ENCODE assay signal across 8 mouse cellular contexts in genomic region chr11:58955143-58955867, GRCm38 (mm10). TPM values are rescaled to one million over a fixed set of nuclear protein-coding genes. Genes with fewer than 3 reads are reported as not detected.
DNase-seq lines count a peak whose midpoint lies in the region; ATAC-seq and TF ChIP-seq lines count a peak whose summit lies in the region.

No protein-coding gene starts in this region.

- WGBS in heart, embryonic 12.5 days: under 1% methylated on average over 20 of the region's 20 CpGs
- under 1% methylated on average over 20 of the region's 20 CpGs for WGBS in midbrain, embryonic 16.5 days

- in situ Hi-C loops in CH12.LX (cut with MboI; ENCODE audit: low pct_ligation_motif_present, low pct_unique_long_range_greater_than_20kb, low sequenced_read_pairs): loop anchor here (5.0 kb wide), 1 partner anchor 33 kb away; no protein-coding TSS in a partner anchor

- H3K4me1 ChIP-seq in heart, embryonic 12.5 days (replicated peaks): peaks cover 39% of the 10 kb centered on the region
- peaks cover 13 to 51% of the 10 kb centered on the region in 2 experiments for H3K4me1 ChIP-seq in CH12.LX (ENCODE audit: control insufficient read depth in 1 of 2, insufficient read depth in 2 of 2)
- H3K4me1 ChIP-seq in embryonic fibroblast, embryonic 13.5 days (ENCODE audit: control insufficient read depth, insufficient read depth, low read length): 0 out of 2 replicates have a peak, but pooled peaks cover 6% of the 10 kb centered on the region
- H3K4me1 ChIP-seq in midbrain, embryonic 16.5 days (ENCODE audit: control insufficient read depth, insufficient read depth, low read length): peaks cover 51% of the 10 kb centered on the region

- TF ChIP-seq RAD21 in CH12.LX (IDR thresholded peaks at IDR 0.05; ENCODE audit: low read depth, low read length): no peak

- no peak for TF ChIP-seq EP300 in CH12.LX (IDR thresholded peaks at IDR 0.05; ENCODE audit: low read length)

- peak overlapping the region; percentile 98 for H3K27ac ChIP-seq in heart, embryonic 12.5 days (ENCODE audit: poor library complexity, severe bottlenecking)
- peak overlapping the region; percentile 93 for H3K27ac ChIP-seq in CH12.LX (ENCODE audit: insufficient read depth, low read depth)
- peak overlapping the region; percentile 82 for H3K27ac ChIP-seq in embryonic fibroblast, embryonic 13.5 days (ENCODE audit: insufficient read depth, low read length)
- H3K27ac ChIP-seq in midbrain, embryonic 16.5 days (ENCODE audit: low read length): peak overlapping the region; percentile 98

- ATAC-seq in heart, embryonic 12.5 days (ENCODE audit: insufficient number of reproducible peaks, low FRiP score): no peak; the same call in 1 of the 2 replicates
- no peak for ATAC-seq in midbrain, embryonic 16.5 days

- peak overlapping the region; percentile 97 for H3K9ac ChIP-seq in heart, embryonic 12.5 days
- H3K9ac ChIP-seq in CH12.LX (ENCODE audit: insufficient read depth, low read depth): peak overlapping the region; percentile 83
- H3K9ac ChIP-seq in midbrain, embryonic 16.5 days (ENCODE audit: low read depth, low read length): peak overlapping the region; percentile 82

- peaks cover 2% of the 10 kb centered on the region; the same call in 1 of the 2 replicates for H3K79me2 ChIP-seq in CH12.LX (replicated peaks; ENCODE audit: control insufficient read depth, extremely low read depth, insufficient read depth, poor library complexity, severe bottlenecking)

- peak overlapping the region; percentile 95 for H3K4me2 ChIP-seq in heart, embryonic 12.5 days
- H3K4me2 ChIP-seq in CH12.LX (ENCODE audit: insufficient read depth, low read depth, poor library complexity, severe bottlenecking): peak overlapping the region; percentile 96
- peak overlapping the region; percentile 86 for H3K4me2 ChIP-seq in midbrain, embryonic 16.5 days (ENCODE audit: low read length)

- H3K9me3 ChIP-seq in heart, embryonic 12.5 days (replicated peaks): no peaks in the 10 kb centered on the region
- H3K9me3 ChIP-seq in CH12.LX (replicated peaks; ENCODE audit: low read length): no peaks in the 10 kb centered on the region
- no peaks in the 10 kb centered on the region for H3K9me3 ChIP-seq in midbrain, embryonic 16.5 days (replicated peaks; ENCODE audit: control insufficient read depth, low read length, poor library complexity, severe bottlenecking)

- peak overlapping the region; percentile 93 for H3K4me3 ChIP-seq in heart, embryonic 12.5 days
- peak overlapping the region; percentile 72 to 78 (median 72) for H3K4me3 ChIP-seq in CH12.LX (replicated peaks in 1 of 3; ENCODE audit: low read depth in 2 of 3, low read length in 2 of 3, poor library complexity in 1 of 3)
- peak overlapping the region; percentile 91 for H3K4me3 ChIP-seq in embryonic fibroblast, embryonic 13.5 days (ENCODE audit: insufficient read depth, low read length)
- H3K4me3 ChIP-seq in midbrain, embryonic 16.5 days (ENCODE audit: low read depth, low read length): peak overlapping the region; percentile 62

- no peak; the same call in 1 of the 2 replicates for TF ChIP-seq POLR2A in CH12.LX (IDR thresholded peaks at IDR 0.05; ENCODE audit: low read depth, low read length)
- TF ChIP-seq POLR2A in embryonic fibroblast, embryonic 13.5 days (IDR thresholded peaks at IDR 0.05; ENCODE audit: low read depth, low read length): 0 out of 2 replicates have a peak, but pooled peaks have one; percentile 24

- no peak for TF ChIP-seq CTCF in CH12.LX (conservative IDR thresholded peaks at IDR 0.05 in 1 of 2, IDR thresholded peaks at IDR 0.05 in 1 of 2; ENCODE audit: low read depth in 2 of 2, low read length in 2 of 2)
- no peak for TF ChIP-seq CTCF in embryonic fibroblast, embryonic 13.5 days (IDR thresholded peaks at IDR 0.05; ENCODE audit: borderline replicate concordance, insufficient read depth, low read length)

- H3K27me3 ChIP-seq in heart, embryonic 12.5 days (replicated peaks): peaks cover 12% of the 10 kb centered on the region
- H3K27me3 ChIP-seq in CH12.LX (replicated peaks): peaks cover 26% of the 10 kb centered on the region
- H3K27me3 ChIP-seq in midbrain, embryonic 16.5 days (ENCODE audit: control insufficient read depth, insufficient read depth, low read depth, low read length): no peaks in the 10 kb centered on the region

- peaks cover 20% of the 10 kb centered on the region for H3K36me3 ChIP-seq in heart, embryonic 12.5 days
- peaks cover 2 to 14% of the 10 kb centered on the region in 2 experiments for H3K36me3 ChIP-seq in CH12.LX (replicated peaks in 1 of 2; ENCODE audit: control insufficient read depth in 1 of 2, insufficient read depth in 1 of 2, low read length in 1 of 2)
- 0 out of 2 replicates have a peak, but pooled peaks cover 3% of the 10 kb centered on the region for H3K36me3 ChIP-seq in midbrain, embryonic 16.5 days (ENCODE audit: control insufficient read depth, insufficient read depth, low read length)

- dilution Hi-C loops in CH12.LX (cut with MboI; ENCODE audit: extremely low pct_ligation_motif_present, extremely low pct_unique_long_range_greater_than_20kb, low sequenced_read_pairs): no loop called here

- DNase-seq in heart, postnatal 4 days: no peak
- peak; percentile 37 for DNase-seq in CH12.LX (ENCODE audit: extremely low read depth)
- DNase-seq in kidney, postnatal 10 days: peak; percentile 56
- DNase-seq in spleen, postnatal 10 days (ENCODE audit: low spot score in 2 of 2): no peak
- no peak for DNase-seq in urinary bladder, postnatal 25 days (ENCODE audit: low spot score)

TF ChIP-seq in CH12.LX, 34 proteins besides CTCF, POLR2A, EP300 and RAD21 (continues in another document):
- TF ChIP-seq RCOR1 (conservative IDR thresholded peaks at IDR 0.05; ENCODE audit: low read depth, low read length) (no peak), JUN (IDR thresholded peaks at IDR 0.05; ENCODE audit: insufficient read depth, low read depth, low read length) (no peak), GABPA (IDR thresholded peaks at IDR 0.05; ENCODE audit: insufficient replicate concordance, low read depth, low read length) (no peak), KAT2A (IDR thresholded peaks at IDR 0.05; ENCODE audit: insufficient replicate concordance, low read length) (no peak), ZKSCAN1 (IDR thresholded peaks at IDR 0.05; ENCODE audit: borderline replicate concordance, low read depth, low read length) (no peak), JUND (conservative IDR thresholded peaks at IDR 0.05; ENCODE audit: low read depth, low read length) (no peak), MAFK (IDR thresholded peaks at IDR 0.05; ENCODE audit: insufficient replicate concordance, low read length) (no peak), ZC3H11A (IDR thresholded peaks at IDR 0.05; ENCODE audit: low read depth, low read length) (no peak), ETS1 (conservative IDR thresholded peaks at IDR 0.05; ENCODE audit: low read depth, low read length) (no peak), POLR2AphosphoS2 (IDR thresholded peaks at IDR 0.05; ENCODE audit: low read depth, low read length) (peak; percentile 62; the same call in 1 of the 2 replicates), ELF1 (IDR thresholded peaks at IDR 0.05; ENCODE audit: low read depth, low read length) (no peak)

RNA-seq across cellular contexts. Expression of gene Hist3h2a, which starts 0.8 kb away (rescaled TPM):
- polyA plus RNA-seq in heart, embryonic 12.5 days (2016; fragmentation: Nextera tagmentation; extraction: Ambion mirVana): 26.5 and 28.4 TPM in 2 replicates
- 10 to 100 TPM; 46.8 to 50.0 TPM for total RNA-seq in heart, postnatal 4 days (2021)
- total RNA-seq in CH12.LX (2012; rRNA removed): 97.2 and 125 TPM in 2 replicates
- 4.4 and 6.1 TPM in 2 replicates for total RNA-seq in CH12.LX (2014; rRNA removed)
- polyA plus RNA-seq in CH12.LX (2012; ENCODE audit: insufficient read length, low read depth): 0.79 and 1.2 TPM in 2 replicates
- polyA plus RNA-seq in embryonic fibroblast, embryonic 13.5 days (2011; ENCODE audit: insufficient read length, low read depth, missing spikeins): 9.7 and 12.5 TPM in 2 replicates
- 107 and 115 TPM in 2 replicates for polyA plus RNA-seq in midbrain, embryonic 16.5 days (2015; fragmentation: Nextera tagmentation; extraction: Ambion mirVana)

RNA-seq across cellular contexts. Expression of gene Trim17, which starts 0.8 kb away (rescaled TPM):
- polyA plus RNA-seq in heart, embryonic 12.5 days (2016; fragmentation: Nextera tagmentation; extraction: Ambion mirVana): 1.1 and 1.5 TPM in 2 replicates
- under 1 TPM in 1 of 2 experiments, not detected in 1; 0.10 TPM for total RNA-seq in heart, postnatal 4 days (2021)
- total RNA-seq in CH12.LX (2012; rRNA removed) (0.21 and 0.47 TPM in 2 replicates), CH12.LX (2014; rRNA removed) (not detected in 2 replicates)
- polyA plus RNA-seq in CH12.LX (2012; ENCODE audit: insufficient read length, low read depth): 0.20 and 0.49 TPM in 2 replicates
- not detected in 2 replicates for polyA plus RNA-seq in embryonic fibroblast, embryonic 13.5 days (2011; ENCODE audit: insufficient read length, low read depth, missing spikeins)
- 1.3 and 2.1 TPM in 2 replicates for polyA plus RNA-seq in midbrain, embryonic 16.5 days (2015; fragmentation: Nextera tagmentation; extraction: Ambion mirVana)

RNA-seq across cellular contexts. Expression of gene Hist3h2ba, which starts 6.6 kb away (rescaled TPM):
- polyA plus RNA-seq in heart, embryonic 12.5 days (2016; fragmentation: Nextera tagmentation; extraction: Ambion mirVana): 8.5 and 11.6 TPM in 2 replicates
- total RNA-seq in heart, postnatal 4 days (2021): 10 to 100 TPM; 21.8 to 22.6 TPM
- total RNA-seq in CH12.LX (2012; rRNA removed): 0.34 TPM in 1 of 2 replicates, not detected in the other
- total RNA-seq in CH12.LX (2014; rRNA removed): not detected in 2 replicates
- polyA plus RNA-seq in CH12.LX (2012; ENCODE audit: insufficient read length, low read depth): not detected in 2 replicates
- not detected in 2 replicates for polyA plus RNA-seq in embryonic fibroblast, embryonic 13.5 days (2011; ENCODE audit: insufficient read length, low read depth, missing spikeins)
- 345 and 399 TPM in 2 replicates for polyA plus RNA-seq in midbrain, embryonic 16.5 days (2015; fragmentation: Nextera tagmentation; extraction: Ambion mirVana)

RNA-seq across cellular contexts. Expression of gene Rnf187, which starts 16.6 kb away (rescaled TPM):
- 208 and 213 TPM in 2 replicates for polyA plus RNA-seq in heart, embryonic 12.5 days (2016; fragmentation: Nextera tagmentation; extraction: Ambion mirVana)
- total RNA-seq in heart, postnatal 4 days (2021): 100 to 1,000 TPM; 161 to 165 TPM
- total RNA-seq in CH12.LX (2012; rRNA removed) (185 and 230 TPM in 2 replicates), CH12.LX (2014; rRNA removed) (175 and 188 TPM in 2 replicates)
- 181 and 195 TPM in 2 replicates for polyA plus RNA-seq in CH12.LX (2012; ENCODE audit: insufficient read length, low read depth)
- polyA plus RNA-seq in embryonic fibroblast, embryonic 13.5 days (2011; ENCODE audit: insufficient read length, low read depth, missing spikeins): 91.5 and 99.2 TPM in 2 replicates
- polyA plus RNA-seq in midbrain, embryonic 16.5 days (2015; fragmentation: Nextera tagmentation; extraction: Ambion mirVana): 550 and 556 TPM in 2 replicates

RNA-seq across cellular contexts. Expression of gene Trim11, which starts 22.6 kb away (rescaled TPM):
- polyA plus RNA-seq in heart, embryonic 12.5 days (2016; fragmentation: Nextera tagmentation; extraction: Ambion mirVana): 27.6 and 30.8 TPM in 2 replicates
- 10 to 100 TPM; 21.3 TPM for total RNA-seq in heart, postnatal 4 days (2021)
- total RNA-seq in CH12.LX (2012; rRNA removed) (32.5 and 33.2 TPM in 2 replicates), CH12.LX (2014; rRNA removed) (22.5 and 23.2 TPM in 2 replicates)
- polyA plus RNA-seq in CH12.LX (2012; ENCODE audit: insufficient read length, low read depth): 21.8 and 23.0 TPM in 2 replicates
- polyA plus RNA-seq in embryonic fibroblast, embryonic 13.5 days (2011; ENCODE audit: insufficient read length, low read depth, missing spikeins): 17.5 and 20.1 TPM in 2 replicates
- 19.5 and 22.3 TPM in 2 replicates for polyA plus RNA-seq in midbrain, embryonic 16.5 days (2015; fragmentation: Nextera tagmentation; extraction: Ambion mirVana)

Comparison
In these comparisons a context has a peak if more than half of its experiments do, and no peak if none do; other contexts are left out.
1. DNase-seq: peak in CH12.LX (single experiment) and kidney, postnatal 10 days (single experiment); none in heart, postnatal 4 days (single experiment), spleen, postnatal 10 days (0 of 2) and urinary bladder, postnatal 25 days (single experiment).
2. RNA of gene Hist3h2ba, which starts 6.6 kb away (polyA plus RNA-seq): 345 to 399 TPM in midbrain, embryonic 16.5 days; 8.5 to 11.6 TPM in heart, embryonic 12.5 days, not detected in embryonic fibroblast, embryonic 13.5 days and not detected in CH12.LX; every median in the first group is over 10 times any median in the second.
3. Peak in every context shown above with its lines, with median percentiles within 50 percentile points of each other: H3K27ac ChIP-seq, H3K4me2 ChIP-seq, H3K4me3 ChIP-seq and H3K9ac ChIP-seq.